Mouse (Mus musculus) fibroblast of lung, adult 2 months (primary cell): ENCODE measurements around the gene Maml3.

Experiments
- DNase-seq: peaks from one replicate; pipeline ENCODE4 v3.0.0-alpha.2; 2011; ENCODE audit warnings: low read depth

Gene Maml3

DNA sequence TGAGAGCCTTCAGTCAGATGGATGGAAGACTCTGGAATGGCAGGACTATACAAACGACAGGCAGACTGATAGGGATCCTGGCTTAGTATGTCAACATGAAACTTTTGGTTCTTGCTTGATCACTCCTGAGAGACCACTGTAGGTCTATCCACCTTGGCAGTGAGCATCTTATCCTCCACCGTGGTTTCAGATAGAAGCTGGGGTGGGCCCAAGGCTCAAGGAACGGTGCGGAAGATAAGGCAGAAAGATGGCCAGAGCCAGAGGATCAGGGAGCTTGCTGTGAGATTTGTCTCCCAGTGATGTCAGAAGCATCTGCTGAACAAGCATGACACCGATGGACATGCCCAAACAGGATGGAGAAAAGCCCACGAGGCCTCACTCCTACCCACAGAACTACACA is 362.5 kb downstream of the Maml3 start:
- no peak for DNase-seq

DNA sequence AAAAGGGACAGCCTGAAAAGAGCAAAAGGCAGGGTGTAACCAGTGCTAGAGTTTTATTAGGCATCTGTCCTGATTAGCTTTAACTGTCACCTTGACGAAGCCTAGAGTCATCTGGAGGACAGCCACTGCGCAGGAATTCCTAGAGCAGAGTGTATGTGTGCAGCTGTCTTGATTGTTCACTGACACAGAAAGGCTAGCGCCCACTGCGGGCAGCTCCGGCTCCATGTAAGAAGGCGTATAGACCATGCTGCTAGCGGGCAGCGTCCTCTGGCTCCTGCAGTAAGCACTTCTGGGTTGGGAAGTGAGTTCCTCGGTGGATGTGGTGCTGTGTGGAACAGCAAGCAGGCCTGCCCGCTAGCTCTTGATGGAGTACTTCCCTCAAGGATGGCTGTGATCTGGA is 363.1 kb downstream of the Maml3 start:
- no peak for DNase-seq

DNA sequence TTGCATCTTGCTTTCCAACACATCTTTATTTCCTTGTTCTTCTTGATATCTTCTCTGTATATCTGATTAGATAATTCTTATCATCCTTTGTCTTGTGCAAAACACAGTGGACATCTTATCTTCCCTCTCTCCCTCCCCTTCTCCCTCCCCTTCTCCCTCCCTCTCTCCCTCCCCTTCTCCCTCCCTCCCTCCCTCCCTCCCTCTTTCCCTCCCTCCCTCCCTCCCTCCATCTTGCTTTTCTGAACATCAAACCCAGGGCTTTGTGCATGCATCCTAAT is 365.1 kb downstream of the Maml3 start:
- DNase-seq, result no peak

DNA sequence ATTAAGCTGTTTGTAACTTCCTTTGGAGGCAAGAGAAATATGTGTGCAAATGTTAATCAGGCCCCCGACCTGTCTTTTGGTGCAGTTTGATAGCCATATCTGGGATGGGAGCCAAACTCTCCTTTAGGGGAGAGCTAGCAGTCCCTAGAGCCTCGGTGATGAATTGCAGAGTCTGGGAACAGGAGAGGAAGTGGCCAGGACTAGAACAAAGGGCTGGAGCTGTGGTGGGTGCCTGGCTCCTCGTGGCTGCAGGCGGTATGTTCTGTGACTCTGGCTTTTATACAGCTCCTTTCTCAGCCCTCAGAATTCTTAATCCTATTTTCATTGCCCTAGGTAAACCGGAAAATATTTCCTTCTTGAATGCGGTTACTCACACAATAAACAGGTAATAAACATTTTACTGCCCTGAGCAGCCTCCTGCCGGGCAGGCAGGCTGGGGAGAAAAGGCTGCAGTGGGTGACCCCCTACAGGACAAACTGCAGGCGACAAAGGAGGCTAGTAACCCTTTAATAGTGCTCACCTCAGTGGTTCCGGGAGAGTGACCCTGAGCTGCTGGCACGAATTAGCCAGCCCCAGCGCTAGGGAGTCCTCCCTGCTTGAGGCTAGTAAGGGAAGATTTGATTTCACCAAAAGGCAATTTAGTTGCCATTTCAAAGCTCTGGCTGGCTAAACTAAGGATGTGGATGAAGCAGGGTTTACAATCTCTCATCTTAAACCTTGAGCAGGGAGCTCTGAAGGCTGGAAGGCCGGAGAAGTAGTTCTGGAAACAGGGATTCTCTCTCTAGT is 365.6 kb downstream of the Maml3 start:
- DNase-seq, result no peak

DNA sequence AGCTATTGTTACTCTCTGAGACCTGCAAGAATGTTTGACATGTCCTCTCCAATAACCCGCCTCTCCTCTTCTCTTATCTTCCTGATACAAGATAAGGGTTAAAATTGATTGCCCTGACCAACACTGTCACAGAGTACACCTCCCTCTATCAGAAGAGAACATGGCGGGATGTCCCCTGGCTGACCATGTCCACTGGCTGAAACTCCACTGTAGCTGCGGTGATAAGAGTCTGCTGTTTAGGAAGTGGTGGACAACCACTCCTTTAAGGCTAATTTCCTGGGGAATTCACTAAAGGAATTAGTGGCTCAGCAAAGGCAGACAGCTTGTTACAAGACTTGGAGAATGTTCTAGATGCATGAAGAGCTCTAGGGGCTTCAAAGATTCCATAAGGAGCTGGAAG is 371.2 kb downstream of the Maml3 start:
- DNase-seq, result no peak

DNA sequence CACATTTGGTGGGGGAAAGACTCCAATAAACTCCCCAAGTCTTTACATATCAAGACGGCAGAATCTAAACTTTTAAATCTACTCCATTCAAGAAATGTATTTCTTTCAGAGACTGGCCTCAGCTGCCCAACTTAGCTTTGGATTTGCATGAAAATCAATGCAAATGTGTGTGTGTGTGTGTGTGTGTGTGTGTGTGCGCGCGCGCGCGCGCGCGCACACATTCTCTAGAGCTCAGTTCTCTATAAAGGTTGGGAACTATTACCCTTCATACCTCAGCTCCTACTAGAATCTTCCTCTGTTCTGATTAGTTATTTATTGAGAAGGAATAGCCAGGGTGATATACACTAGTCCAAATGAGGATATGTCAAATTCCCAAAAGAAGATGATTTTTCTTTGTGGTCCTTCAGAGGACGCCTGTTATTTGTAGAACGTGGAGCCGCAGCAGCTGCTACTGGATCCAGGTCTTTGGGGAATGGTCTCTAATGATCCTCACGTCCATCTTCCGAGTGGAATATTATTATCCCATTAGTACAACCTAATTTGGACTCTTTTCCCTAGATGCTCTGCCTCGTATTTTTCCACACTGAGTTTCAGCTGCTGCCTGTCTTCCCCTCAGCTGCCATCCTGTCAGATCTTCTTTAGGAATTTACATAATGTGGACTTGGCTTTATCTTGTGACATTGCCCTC is 372.8 kb downstream of the Maml3 start:
- DNase-seq, result no peak

DNA sequence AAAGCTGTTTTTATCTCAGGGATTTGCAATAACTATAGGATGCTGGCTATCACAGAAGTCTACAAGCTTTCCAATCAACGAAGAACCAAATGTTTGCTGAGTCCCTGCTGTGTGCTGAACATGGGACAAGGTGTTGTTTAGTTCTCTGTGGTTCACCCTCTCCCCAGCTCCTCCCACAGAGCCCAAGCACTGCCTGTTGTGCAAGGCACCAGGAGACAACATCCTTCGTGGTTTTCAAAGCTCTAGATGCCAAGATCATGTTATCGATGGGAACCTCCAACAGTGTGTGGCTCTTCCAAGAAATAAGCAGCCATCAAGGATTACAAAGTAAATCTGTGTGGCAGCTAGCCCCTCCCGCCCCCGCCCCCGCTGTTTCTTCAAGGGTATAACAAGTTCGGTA is 374.2 kb downstream of the Maml3 start:
- DNase-seq, result no peak

DNA sequence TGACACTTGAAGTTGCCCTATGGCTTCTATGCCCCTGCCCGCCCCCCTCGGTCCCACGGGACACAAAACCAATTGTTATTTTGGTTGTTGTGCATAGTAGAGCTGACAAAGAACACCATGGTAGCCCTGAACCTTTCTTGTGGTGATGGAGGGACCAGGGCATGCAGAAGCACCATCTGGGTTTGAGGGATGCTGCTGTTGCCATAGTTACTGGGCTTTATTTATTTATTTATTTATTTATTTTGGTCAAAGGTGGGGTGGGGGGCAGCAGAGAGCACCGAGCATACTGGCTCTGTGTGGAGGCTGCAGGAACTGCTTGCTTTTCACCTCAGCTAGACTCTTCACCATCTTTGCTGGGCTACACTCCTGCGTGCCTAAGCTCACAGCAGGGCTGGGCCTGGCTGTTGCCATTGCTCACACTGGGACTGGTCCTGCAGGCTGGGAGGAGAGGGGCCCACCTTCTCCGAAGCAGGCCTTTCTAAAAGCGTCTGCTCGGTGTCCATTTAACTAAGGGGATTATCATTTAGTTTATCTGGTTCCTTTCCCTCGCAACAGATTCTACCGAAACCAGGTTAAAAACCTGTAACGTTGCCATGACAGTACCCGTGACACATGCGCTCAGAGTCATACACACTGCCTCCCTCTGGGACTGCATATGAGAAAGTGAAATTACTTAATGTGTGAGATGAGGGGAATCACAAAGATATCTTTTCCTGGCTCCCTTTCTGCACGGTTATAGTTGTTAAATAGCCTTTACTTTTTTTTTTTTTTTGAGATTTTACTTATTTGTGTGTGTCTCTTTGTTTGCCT is 375.6 kb downstream of the Maml3 start:
- no peak for DNase-seq

DNA sequence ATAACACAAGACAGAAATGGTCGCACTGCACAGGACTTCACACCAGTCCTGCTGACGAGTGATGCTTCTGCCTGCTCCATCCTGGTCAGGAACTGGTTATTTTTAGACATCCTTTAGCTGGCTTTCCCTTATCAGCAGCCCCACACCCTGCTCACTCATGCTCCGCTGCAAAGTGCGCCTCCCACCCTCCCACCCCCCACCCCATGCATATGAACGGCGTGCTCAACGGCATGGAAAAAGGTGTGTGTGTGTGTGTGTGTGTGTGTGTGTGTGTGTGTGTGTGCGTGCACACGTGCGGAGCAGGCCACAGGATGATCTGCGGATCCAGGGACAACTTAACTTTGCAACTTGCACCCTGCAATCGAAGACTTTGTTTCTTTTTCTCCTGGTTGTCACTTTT is 376.4 kb downstream of the Maml3 start:
- DNase-seq, result no peak

DNA sequence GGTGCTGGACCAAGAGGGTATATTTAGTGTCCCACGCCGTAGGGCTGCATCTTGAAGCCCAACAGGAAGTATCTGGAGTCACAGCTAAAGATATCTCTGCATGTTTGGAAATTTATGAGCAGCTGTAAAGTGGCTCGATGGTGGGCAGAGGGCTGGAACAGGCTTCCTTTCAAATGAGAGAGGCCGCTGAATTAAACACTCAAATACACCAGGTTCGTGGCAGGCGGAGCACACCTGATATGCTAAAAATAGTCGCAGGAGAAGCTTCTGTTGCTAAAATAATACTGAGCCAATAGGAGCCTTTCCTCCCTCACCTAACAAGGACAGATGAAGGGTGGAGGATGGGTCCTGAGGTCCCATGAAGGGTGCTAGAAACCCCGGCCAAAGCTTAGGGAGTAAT is 376.9 kb downstream of the Maml3 start:
- DNase-seq, result no peak

DNA sequence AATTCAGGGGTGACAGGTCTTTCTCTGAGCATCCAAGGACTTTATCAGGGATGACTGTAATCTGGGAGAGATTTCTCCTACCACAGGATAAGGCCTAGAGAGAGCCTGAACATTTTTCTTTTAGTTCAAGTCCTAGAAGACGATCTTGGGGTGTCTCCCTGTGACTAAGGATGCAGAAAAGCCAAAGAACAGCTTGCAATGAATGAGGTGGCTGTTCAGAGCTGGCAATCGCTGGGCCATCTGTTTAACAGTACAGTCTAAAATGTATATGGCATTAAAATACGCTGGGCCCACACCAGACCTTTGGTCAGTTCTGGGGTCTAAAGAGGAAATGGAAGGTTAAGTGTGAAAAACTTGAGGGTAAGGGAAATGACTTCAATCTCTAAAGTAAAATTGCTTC is 377.4 kb downstream of the Maml3 start:
- no peak for DNase-seq

DNA sequence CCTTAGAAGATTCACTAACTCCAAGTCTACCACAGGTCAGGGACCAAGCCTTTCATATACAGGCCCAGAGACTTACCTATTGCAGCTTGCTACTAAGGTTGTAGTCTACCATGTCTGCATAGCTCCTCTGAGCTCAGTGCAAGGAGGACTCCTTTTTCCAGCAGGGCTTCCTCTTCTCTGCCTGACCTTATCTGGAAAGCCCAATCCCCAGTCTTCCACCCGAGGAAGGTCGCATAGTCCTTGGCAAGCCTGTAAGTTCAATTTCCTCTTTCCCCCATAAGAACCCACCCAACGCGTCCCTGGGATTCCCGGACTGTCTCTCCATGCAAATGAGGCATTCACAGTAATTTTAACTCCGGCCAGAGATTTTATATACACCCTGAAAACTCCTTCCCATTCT is 378.6 kb downstream of the Maml3 start:
- DNase-seq, result no peak

DNA sequence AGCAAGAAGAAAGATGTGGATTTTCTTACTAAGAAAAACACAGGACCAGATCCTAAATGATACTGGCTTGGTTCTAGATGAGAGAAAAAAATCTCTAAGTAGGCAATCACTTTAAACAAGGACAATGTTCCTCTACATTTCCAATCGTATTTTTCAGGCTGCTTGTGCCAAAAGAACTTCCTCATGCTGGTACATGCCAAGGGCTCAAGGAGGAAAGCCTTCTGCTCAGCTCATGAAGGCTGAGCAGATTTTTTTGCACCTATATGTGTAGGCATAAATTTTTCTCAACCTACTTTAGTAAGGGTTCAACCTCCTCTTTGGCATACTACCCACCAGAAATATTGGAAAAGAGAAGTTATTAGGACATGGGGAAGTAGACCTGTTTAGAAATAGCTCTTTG is 384.9 kb downstream of the Maml3 start:
- no peak for DNase-seq

DNA sequence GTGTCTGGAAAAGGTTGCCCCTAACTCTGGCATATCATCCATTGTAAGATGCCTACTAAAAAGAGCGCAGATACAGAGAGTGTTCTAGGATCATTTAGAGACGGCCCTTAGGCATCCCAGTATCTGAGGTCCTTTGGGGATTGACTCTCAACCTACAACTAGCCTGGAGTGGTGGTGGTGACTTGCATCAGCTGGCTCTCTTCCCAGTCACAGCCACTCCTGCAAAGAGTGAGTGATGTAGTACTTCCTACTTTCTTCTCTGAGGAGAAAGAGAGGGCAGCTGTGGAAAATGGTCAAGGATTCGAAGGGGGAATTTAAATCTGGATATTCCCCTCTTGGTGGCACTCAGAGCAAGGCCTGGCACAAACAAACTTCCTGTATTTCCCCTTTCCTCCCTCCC is 385.5 kb downstream of the Maml3 start:
- no peak for DNase-seq

DNA sequence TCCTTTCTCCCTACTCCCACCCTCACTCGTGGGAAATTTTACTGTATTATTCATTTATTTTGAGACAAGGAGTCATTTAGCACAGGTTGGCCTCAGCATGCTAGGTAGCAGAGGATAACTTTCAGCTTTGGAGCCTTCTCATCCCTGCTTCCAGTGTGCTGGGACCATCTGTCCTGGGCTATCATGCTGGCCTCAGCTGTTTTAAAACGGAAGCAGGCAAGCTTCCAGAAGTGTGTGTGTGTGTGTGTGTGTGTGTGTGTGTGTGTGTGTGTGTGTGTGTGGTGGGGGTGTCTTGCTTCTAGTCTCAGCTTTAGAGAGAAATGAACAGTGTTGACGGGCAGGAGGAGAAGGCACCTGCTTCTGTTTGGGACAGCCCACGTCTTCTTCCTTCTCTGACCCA is 387.0 kb downstream of the Maml3 start:
- no peak for DNase-seq

DNA sequence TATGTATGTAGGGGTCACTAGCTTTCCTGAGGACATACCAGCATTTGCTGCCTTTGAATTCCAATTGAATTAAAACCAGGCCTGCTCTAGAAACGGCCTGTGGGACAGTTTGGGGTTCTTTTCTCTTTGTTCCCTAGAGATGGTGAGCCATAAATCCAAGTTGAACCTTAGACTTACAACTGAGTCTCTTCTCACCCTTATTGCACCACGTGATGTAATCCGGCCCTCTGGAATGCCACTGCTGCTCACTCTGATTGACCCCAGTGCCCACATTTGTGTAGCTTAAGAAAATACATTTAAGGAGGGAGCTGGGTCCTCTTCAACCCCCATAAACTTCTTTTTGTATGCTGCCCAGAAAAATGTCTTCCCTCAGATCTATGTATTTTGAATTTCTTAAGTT is 387.4 kb downstream of the Maml3 start:
- no peak for DNase-seq

DNA sequence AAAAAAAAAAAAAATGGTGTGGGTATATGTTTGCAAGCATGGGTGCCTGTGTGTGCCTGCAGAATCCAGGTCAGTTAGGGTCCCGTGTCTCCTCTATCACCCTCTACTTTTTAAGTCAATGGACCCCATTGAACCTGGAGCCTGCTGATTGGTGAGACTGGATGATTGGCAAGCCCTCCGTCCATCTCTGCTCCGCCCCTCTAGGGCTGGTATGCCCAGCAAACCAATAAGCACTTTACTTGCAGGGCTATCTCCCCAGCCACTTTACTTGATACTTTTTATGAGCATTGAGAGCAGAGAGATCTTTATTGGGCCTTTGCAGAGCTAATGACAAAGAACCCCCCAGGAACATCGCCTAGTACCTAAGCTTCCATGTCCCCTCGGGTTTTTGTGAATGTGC is 390.4 kb downstream of the Maml3 start:
- no peak for DNase-seq

DNA sequence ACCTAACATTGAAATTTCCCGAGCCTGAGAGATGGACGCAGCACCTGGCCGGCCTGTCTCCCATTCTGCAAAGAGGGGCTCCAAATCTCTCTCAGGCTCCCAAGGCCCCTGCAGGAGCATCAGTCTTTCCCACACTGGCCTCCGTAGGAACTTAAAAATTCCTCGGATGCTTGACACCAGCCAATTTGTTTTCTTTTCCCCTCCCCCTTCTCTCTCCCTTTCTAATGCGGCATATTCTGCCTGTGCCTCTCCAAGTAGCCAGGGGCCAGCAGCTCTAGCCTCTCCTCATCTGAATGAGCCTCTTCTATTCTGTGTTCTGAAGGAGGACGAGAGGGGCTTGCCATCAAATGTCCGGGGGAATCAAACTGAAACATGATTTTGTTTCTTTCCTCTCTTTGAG is 391.6 kb downstream of the Maml3 start:
- DNase-seq, result no peak

DNA sequence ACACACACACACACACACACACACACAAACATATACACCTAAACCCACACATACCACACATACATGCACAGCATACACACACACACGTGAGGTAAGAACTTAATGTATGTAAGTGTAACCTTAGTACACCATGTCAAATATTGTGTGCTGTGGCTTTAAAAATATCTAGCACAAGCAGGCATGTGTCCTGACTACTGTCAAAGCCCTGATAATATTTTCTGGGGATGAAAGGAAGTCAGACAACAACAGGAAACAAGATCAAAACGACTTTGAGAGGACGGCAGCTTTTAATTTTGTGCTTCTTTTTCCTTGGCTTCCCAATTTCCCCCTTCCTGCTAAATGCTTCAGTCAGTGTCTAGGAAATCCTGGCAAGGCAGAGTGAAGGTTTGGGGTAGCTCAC is 392.5 kb downstream of the Maml3 start:
- DNase-seq, result no peak

DNA sequence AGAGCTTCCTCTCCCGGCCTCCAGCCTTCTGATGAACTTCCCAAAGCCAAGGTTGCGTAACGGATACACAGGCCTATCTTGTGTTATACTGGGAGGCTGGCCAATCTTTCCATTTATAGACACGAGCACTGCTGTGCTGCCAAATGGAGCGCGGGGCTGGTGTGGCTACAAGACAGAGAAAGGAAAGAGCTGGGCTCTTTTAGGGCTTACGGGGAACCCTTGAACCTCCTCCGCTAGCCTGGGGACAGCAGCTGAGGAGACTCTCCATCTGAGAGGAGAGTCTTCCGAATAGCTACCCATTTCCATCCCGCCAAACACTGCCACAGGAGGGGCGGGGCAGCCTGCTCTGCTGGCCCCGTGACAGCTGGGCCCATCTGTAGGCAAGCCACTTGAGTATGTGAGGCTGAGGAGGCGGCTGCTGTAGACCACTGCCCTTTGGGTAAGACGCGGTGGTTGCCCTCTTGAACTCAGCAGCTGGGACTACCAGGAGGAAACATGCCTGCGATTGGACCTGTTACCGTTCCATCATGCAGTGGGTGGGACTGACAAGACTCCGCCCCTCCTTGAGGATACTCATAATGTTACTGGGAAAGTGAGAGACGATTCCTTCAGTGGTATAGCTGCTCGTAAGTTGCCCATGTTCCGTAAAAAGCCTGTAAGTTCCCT is 396.0 kb downstream of the Maml3 start:
- DNase-seq, result peak; percentile 81

DNA sequence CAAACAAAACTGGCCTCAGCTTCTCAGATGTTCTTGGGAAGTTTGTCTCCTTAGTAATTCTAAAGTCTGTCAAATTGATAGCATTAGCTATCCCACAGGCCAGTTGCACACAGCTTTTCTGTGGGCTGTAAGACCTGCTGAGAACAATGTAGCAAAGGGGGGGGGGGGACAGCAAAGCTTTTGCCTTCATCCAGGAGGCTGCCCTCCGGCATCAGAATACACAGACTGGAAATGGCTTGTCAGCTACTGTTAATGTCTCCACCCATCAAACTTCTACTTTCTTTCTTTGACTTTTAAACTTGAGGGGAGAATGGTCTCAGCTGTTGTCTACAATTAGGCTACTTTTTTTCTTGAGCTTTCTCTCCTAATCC is 396.5 kb downstream of the Maml3 start:
- no peak for DNase-seq

DNA sequence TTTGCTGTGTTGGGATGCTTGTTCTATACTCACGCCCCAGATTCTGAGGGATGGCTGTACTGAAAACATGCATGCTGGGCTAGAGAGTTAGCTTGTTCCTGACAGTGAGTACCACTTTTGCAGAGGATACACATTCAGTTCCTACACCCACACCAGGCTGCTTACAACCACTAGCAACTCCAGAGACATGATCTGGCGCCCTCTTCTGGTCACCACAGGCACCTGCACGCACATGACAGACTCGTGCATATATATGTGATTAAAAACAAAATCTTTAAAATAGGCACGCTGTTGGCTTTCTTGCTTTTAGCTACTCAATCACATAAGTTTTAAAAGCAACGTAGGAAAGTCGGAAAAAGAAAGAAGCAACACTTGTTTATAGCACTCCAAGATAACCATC is 399.7 kb downstream of the Maml3 start:
- DNase-seq, result no peak

DNA sequence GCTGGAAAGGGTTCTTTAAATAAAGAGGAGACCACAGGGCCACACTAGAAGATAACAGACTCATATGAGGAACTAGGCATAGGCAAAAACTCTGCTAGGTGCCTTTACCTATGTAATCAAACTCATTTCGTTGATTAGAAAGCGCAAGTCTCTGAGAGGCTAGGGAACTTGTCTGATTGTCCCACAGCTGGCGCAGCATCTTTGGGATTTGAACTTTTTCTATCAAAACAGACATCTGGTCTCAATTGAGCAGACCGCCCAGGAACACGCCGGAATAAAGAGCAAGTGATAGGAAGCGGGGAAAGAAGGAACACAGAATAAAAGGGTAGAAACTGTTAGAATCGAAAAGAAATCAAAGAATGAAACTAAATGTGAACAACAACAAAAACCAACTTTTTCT is 401.4 kb downstream of the Maml3 start:
- no peak for DNase-seq
